Mouse (Mus musculus) spleen, adult 12 weeks (tissue): Measurements from ENCODE around the gene Rnd3.

Experiments
- DNase-seq: peaks from one replicate; pipeline ENCODE4 v3.0.0; 2022; ENCODE audit warnings: low spot score

The Rnd3 gene

GRCm38 (mm10) chr2:51148975-51149374, at the start of gene Rnd3:
Gene Rnd3 (minus strand): TSS chr2:51149111.
- peak; percentile 24 for DNase-seq

GRCm38 (mm10) chr2:51192319-51192718, 43.4 kb upstream of the Rnd3 start:
- no peak for DNase-seq

GRCm38 (mm10) chr2:51185762-51186161, 36.9 kb upstream of the Rnd3 start:
- no peak for DNase-seq

- no peak for DNase-seq
Observed at GRCm38 (mm10) chr2:51182990-51183389, 34.1 kb upstream of the Rnd3 start.

- no peak for DNase-seq
Observed at GRCm38 (mm10) chr2:51181376-51181775, 32.5 kb upstream of the Rnd3 start.

- DNase-seq, result no peak
Observed at GRCm38 (mm10) chr2:51179096-51179495, 30.2 kb upstream of the Rnd3 start.

GRCm38 (mm10) chr2:51177615-51178014, 28.7 kb upstream of the Rnd3 start:
- no peak for DNase-seq

- DNase-seq, result no peak
Observed at GRCm38 (mm10) chr2:51175276-51175675, 26.4 kb upstream of the Rnd3 start.

- DNase-seq, result no peak
Observed at GRCm38 (mm10) chr2:51161110-51161509, 12.2 kb upstream of the Rnd3 start.

GRCm38 (mm10) chr2:51148454-51148853, 457 bp downstream of the Rnd3 start:
- DNase-seq, result no peak

GRCm38 (mm10) chr2:51148065-51148407, 875 bp downstream of the Rnd3 start:
- peak; percentile 1 for DNase-seq

- DNase-seq, result no peak
Observed at GRCm38 (mm10) chr2:51147318-51148064, 1.4 kb downstream of the Rnd3 start.

- no peak for DNase-seq
Observed at GRCm38 (mm10) chr2:51146871-51147317, 2.0 kb downstream of the Rnd3 start.

GRCm38 (mm10) chr2:51145838-51146470, 3.0 kb downstream of the Rnd3 start:
- no peak for DNase-seq

GRCm38 (mm10) chr2:51144380-51145120, 4.4 kb downstream of the Rnd3 start:
- DNase-seq, result no peak

- no peak for DNase-seq
Observed at GRCm38 (mm10) chr2:51142422-51142821, 6.5 kb downstream of the Rnd3 start.

- DNase-seq, result no peak
Observed at GRCm38 (mm10) chr2:51141345-51141744, 7.6 kb downstream of the Rnd3 start.

- DNase-seq, result no peak
Observed at GRCm38 (mm10) chr2:51140486-51140885, 8.4 kb downstream of the Rnd3 start.

GRCm38 (mm10) chr2:51139912-51140446, 8.9 kb downstream of the Rnd3 start:
- no peak for DNase-seq

GRCm38 (mm10) chr2:51139218-51139911, 9.5 kb downstream of the Rnd3 start:
- DNase-seq, result no peak

GRCm38 (mm10) chr2:51137726-51138125, 11.2 kb downstream of the Rnd3 start:
- DNase-seq, result no peak

- DNase-seq, result no peak
Observed at GRCm38 (mm10) chr2:51132181-51132580, 16.7 kb downstream of the Rnd3 start.
